Mouse (Mus musculus): ENCODE data around the gene Sae1.

DNA sequence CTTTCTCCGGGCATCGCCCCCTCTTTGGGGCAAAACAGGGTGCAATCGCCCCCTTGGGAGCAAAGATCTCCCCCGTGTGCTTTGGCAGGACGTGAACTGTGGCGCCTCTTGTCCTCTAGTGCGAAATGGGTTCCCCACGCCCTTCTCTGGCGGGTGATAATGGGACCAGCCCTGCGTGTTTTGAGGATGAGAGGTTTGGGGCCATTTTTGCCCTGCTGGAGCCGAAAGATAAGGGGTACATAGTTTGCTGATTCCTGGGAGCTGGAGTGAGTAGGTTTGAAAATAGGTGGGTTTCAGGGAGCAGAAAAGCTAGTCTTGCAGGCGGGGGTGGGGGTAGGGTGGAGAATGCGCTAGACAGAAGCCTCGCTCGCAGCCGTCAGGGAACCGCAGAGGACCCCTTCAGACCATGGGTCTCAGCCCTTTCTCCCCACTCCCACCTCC, 14.4 kb upstream of the Sae1 start:
- TF ChIP-seq CTCF (conservative IDR thresholded peaks at IDR 0.05; ENCODE audit: low read length) (no peak), POU5F1 (IDR thresholded peaks at IDR 0.05; ENCODE audit: borderline replicate concordance, low read length) (no peak)

All from E14TG2a.4 (cell line).